Mouse (Mus musculus): ENCODE measurements around the gene Gm16181.

The Gm16181 gene

GRCm38 (mm10) chr17:35250348-35251120 lies 29.9 kb downstream of the Gm16181 start:
- DNase-seq (ENCODE audit: low spot score): no peak

- no peak for DNase-seq (ENCODE audit: low spot score)
Observed at GRCm38 (mm10) chr17:35251162-35251719, 30.6 kb downstream of the Gm16181 start.

GRCm38 (mm10) chr17:35251981-35252380 lies 31.3 kb downstream of the Gm16181 start:
- DNase-seq (ENCODE audit: low spot score): no peak

GRCm38 (mm10) chr17:35252619-35253292 lies 32.1 kb downstream of the Gm16181 start:
- no peak for DNase-seq (ENCODE audit: low spot score)

GRCm38 (mm10) chr17:35253293-35254093 lies 32.9 kb downstream of the Gm16181 start:
- DNase-seq (ENCODE audit: low spot score): no peak

- peak; percentile 52 for DNase-seq (ENCODE audit: low spot score)
Observed at GRCm38 (mm10) chr17:35254241-35255098, 33.8 kb downstream of the Gm16181 start.

GRCm38 (mm10) chr17:35255301-35255700 lies 34.7 kb downstream of the Gm16181 start:
- no peak for DNase-seq (ENCODE audit: low spot score)

GRCm38 (mm10) chr17:35255704-35256103 lies 35.1 kb downstream of the Gm16181 start:
- no peak for DNase-seq (ENCODE audit: low spot score)

- no peak for DNase-seq (ENCODE audit: low spot score)
Observed at GRCm38 (mm10) chr17:35257378-35257777, 36.7 kb downstream of the Gm16181 start.

- peak; percentile 89 for DNase-seq (ENCODE audit: low spot score)
Observed at GRCm38 (mm10) chr17:35257824-35258491, 37.3 kb downstream of the Gm16181 start.

- DNase-seq (ENCODE audit: low spot score): no peak
Observed at GRCm38 (mm10) chr17:35258492-35259478, 38.2 kb downstream of the Gm16181 start.

- DNase-seq (ENCODE audit: low spot score): no peak
Observed at GRCm38 (mm10) chr17:35259621-35260020, 39.0 kb downstream of the Gm16181 start.

- DNase-seq (ENCODE audit: low spot score): no peak
Observed at GRCm38 (mm10) chr17:35261651-35262050, 41.0 kb downstream of the Gm16181 start.

GRCm38 (mm10) chr17:35262664-35263522 lies 42.3 kb downstream of the Gm16181 start, which contains the start of gene H2-D1:
H2-D1 (plus strand) TSS chr17:35262730.
- DNase-seq (ENCODE audit: low spot score): peak; percentile 94

GRCm38 (mm10) chr17:35263523-35263883 lies 42.9 kb downstream of the Gm16181 start:
- no peak for DNase-seq (ENCODE audit: low spot score)

GRCm38 (mm10) chr17:35267399-35268086 lies 46.9 kb downstream of the Gm16181 start:
- no peak for DNase-seq (ENCODE audit: low spot score)

GRCm38 (mm10) chr17:35269653-35270347 lies 49.2 kb downstream of the Gm16181 start:
- peak; percentile 75 for DNase-seq (ENCODE audit: low spot score)
